Mouse (Mus musculus): Measurements from ENCODE around the gene Zfp512b.
A peak's percentile ranks its signal among the peaks of the same experiment; 100 is the strongest.

Zfp512b gene

GRCm38 (mm10) chr2:181589011-181589731 lies 3.4 kb downstream of the Zfp512b start:
- DNase-seq, result no peak

GRCm38 (mm10) chr2:181588229-181588780 lies 4.3 kb downstream of the Zfp512b start:
- DNase-seq, result no peak

GRCm38 (mm10) chr2:181587796-181588195 lies 4.8 kb downstream of the Zfp512b start:
- no peak for DNase-seq

DNA sequence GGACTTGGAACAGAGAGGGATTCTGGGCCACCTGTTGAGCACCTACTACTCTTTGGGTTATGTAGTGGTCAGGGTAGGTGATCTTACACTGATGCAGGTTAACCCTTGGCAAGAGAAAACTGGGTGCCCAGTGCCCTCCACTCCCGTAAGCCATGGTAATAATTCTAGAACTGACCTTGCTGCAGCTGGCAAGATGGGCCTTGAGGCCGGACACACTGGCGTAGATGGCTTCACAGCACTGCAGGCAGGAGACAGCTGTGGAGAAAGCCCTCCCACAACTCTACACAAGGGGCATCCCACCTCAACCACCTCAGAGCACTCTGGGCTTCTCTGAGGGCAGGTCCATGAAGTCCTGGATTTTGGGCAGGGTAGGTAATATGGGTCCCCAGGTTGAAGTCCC lies 6.5 kb downstream of the Zfp512b start:
- no peak for DNase-seq

DNA sequence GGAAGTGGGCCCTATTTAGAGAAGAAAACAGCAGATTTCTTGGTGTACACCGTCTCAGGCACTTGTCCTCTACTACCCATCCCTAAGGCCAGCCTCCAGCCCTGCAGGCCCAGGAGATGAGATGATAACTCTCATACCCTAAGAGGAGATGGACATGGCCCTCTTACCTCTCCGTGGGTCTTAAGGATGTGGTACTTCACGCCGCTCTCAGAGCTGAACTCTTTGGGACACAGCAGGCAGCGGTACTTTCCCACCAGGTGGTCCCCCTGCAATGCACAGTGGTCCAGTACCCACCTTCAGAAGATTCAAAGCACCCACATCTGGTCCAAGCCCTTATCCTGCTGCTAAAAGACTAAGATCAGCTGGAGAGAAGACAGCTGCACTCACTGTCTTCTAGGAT lies 7.1 kb downstream of the Zfp512b start:
- no peak for DNase-seq

GRCm38 (mm10) chr2:181584411-181584942 lies 8.1 kb downstream of the Zfp512b start, which contains the start of gene Uckl1:
Gene Uckl1, minus strand, starts transcription at chr2:181584892.
- no peak for DNase-seq

GRCm38 (mm10) chr2:181583460-181584257 lies 8.9 kb downstream of the Zfp512b start:
- DNase-seq, result no peak

- no peak for DNase-seq
Measured at GRCm38 (mm10) chr2:181582939-181583338, 9.7 kb downstream of the Zfp512b start.

DNA sequence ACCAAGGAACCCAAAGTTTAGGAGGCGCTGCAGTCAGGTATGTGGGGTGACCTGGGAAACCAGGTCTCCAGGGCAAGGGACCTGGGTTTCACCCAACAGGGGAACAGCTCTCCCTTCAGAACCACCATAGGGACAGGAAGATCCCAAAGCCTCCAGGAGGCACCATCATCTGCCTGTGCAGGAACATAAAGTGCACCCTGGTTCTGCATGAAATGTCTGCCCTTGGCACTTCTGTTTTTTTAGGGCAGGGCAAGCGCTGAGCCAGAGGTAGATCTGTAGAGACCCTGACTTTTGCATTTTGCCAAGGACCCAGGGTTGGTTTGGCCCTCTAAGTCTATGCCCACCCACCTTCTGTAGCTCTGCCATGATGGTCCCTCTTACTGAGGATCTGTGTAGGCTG lies 10.2 kb downstream of the Zfp512b start:
- DNase-seq, result no peak

GRCm38 (mm10) chr2:181581402-181582120 lies 11.0 kb downstream of the Zfp512b start:
- peak; percentile 84 for DNase-seq

DNA sequence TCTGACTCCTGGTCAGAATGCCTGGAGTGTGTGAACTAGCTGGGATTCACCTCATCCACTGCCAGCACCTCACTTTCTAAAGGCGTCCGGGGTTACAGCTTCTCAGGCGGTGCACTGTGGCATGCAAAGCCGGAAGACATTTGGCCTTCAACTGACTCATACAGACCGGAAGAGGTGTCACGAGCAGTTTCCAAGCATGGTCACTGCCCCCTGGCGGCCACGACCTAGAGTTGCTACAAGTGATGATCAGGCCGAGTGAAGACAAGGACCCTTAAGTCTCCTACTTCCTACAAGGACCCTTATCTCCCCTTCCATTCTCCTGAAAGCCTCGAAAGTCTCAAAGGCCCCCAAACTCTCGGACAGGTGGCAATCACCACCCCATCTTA lies 11.6 kb downstream of the Zfp512b start:
- DNase-seq, result peak; percentile 81

GRCm38 (mm10) chr2:181580131-181580772 lies 12.4 kb downstream of the Zfp512b start:
- DNase-seq, result no peak

GRCm38 (mm10) chr2:181579681-181580080 lies 12.9 kb downstream of the Zfp512b start:
- no peak for DNase-seq

DNA sequence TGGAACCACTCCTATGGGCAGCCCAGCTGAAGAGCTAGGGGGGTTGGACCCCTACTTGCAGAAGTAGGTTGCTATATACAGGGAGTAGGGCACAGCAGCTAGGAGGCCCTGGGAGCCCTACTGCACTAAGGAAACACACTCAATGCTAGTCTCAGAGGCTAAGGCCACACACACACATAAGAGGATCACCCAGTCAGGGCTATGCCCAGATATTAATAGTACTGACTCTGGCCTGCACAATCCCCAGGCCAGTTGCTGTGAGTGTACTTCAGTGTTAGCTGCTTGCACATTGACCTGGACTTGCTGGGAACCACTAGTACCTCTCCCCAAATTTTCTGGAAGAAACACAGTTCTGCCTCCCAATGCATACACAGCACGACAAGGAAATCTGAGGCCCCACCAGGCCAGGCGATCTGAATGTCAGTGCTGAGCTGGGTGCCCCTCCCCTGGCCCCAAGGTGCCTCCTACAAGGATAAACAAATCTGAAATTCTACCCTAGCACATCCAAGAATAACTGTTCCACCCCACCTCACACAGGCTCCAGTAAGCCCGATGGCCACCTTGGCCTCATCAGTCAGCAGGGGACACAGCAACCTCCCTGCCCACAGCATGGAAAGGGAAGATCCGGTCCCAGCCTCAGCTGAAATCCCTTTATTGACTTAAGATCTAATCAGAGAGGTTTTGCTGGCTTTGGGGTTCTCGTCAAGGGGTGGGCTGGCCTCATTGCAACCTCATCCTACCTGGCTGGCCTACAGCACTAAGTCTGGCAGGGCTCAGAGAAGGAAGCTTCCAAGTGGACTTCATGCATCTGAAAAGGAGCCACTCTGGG lies 13.6 kb downstream of the Zfp512b start:
- no peak for DNase-seq

DNA sequence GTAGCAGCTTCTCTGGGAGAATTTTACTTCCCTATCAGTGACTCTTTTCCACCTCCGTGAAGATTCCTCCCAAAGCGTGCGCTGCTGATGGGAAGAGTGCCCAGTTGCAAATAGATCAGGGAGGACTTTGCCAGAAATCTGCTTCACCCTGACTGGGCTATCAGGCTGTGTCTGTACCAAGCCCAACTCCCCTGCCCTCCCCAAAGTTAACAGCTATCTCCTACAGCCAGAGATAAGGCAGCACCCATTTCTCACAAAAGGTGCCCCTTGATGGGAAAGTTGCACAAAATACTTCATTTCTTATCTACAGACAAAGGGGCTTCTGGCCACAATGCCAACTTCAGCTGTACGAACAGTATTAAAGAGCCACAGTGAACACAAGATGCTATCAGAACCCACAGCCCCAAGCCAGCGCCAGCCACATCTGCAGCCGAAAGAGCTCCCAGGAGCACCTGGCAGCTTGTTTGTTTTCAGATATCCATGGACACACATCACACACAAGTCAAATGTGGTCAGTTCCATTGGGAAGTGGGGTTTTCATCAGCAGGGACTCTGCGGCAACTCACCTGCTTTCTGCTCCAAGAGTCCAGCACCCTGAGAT lies 14.5 kb downstream of the Zfp512b start:
- DNase-seq, result no peak

GRCm38 (mm10) chr2:181577126-181577525 lies 15.5 kb downstream of the Zfp512b start:
- no peak for DNase-seq

- DNase-seq, result no peak
Measured at GRCm38 (mm10) chr2:181576613-181577012, 16.0 kb downstream of the Zfp512b start.

- no peak for DNase-seq
Measured at GRCm38 (mm10) chr2:181574921-181575545, 17.6 kb downstream of the Zfp512b start.

DNA sequence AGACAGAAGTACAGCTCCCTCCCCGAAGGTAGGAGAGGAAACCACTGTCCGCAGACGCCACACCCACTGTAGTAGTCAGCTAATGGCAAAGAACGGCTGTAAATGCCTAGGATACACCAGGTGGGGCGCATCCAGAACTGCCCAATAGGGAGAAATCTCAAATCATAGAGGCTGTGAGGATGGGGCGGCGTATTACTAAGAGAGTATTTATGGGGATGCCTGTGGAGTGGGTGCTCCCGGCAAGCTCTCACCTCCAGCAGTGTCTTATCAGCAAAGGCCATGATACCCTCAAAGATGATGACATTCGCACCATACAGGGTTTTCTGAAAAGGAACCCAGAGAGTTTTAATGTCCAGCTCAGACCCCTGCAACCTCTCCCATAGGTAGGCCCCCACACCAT lies 18.6 kb downstream of the Zfp512b start:
- DNase-seq, result no peak

All from cerebellum, adult 11 months (tissue).